Mouse (Mus musculus) bone marrow, adult 2 months (tissue): ENCODE data around the gene Racgap1.

Experiments
- CTCF ChIP-seq: fragments of 200-500 bp; IDR thresholded peaks from 2 replicates; pipeline ENCODE4 v1.5.1; 2011; ENCODE audit warnings: low read length, control low read depth; ENCODE audit not compliant: control insufficient read depth, insufficient read depth
- POLR2A ChIP-seq: fragments of 200-500 bp; IDR thresholded peaks from 2 replicates; pipeline ENCODE4 v1.6.1; 2011; ENCODE audit warnings: low read depth, mild to moderate bottlenecking, control low read depth, low read length, borderline replicate concordance; ENCODE audit not compliant: control insufficient read depth

DNA sequence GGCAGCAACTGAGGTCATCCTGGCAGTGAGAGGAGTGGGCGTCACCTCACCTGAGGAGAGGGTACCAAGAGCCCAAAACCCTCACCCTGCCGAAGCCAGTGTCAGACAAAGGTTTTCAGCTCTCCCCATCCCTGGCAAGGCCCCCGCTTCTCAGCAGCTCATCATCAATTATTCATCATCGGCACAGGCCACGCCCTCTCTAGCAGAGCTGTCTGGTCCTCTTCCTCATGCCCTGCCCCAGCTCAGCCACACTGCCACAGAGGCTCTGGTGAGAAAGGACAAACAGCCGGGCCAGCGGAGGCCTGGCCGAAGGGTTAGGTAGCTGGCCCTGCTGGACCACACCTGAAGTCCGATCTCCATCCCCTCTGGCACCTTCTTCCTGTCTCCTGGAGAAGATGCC is 40.5 kb upstream of the Racgap1 start:
- no peak for TF ChIP-seq CTCF
- TF ChIP-seq POLR2A: no peak
